Mouse (Mus musculus): ENCODE results near the gene Ypel3.

Gene Ypel3

GRCm38 (mm10) chr7:126793456-126794270 is 16.9 kb downstream of the Ypel3 start:
- DNase-seq (ENCODE audit: low read depth, low spot score) = no peak

- no peak for DNase-seq (ENCODE audit: low read depth, low spot score)
These were observed 17.5 kb downstream of the Ypel3 start for GRCm38 (mm10) chr7:126794271-126794605.

GRCm38 (mm10) chr7:126795387-126796317 is 18.9 kb downstream of the Ypel3 start:
- DNase-seq (ENCODE audit: low read depth, low spot score) = no peak

GRCm38 (mm10) chr7:126796350-126796932 is 19.7 kb downstream of the Ypel3 start:
- DNase-seq (ENCODE audit: low read depth, low spot score) = no peak

- no peak for DNase-seq (ENCODE audit: low read depth, low spot score)
These were observed 20.8 kb downstream of the Ypel3 start, which contains the start of gene Fam57b for GRCm38 (mm10) chr7:126797411-126798126. Gene Fam57b, plus strand, starts transcription at chr7:126797668.

GRCm38 (mm10) chr7:126798127-126799049 is 21.6 kb downstream of the Ypel3 start:
- peak; percentile 17 for DNase-seq (ENCODE audit: low read depth, low spot score)

DNA sequence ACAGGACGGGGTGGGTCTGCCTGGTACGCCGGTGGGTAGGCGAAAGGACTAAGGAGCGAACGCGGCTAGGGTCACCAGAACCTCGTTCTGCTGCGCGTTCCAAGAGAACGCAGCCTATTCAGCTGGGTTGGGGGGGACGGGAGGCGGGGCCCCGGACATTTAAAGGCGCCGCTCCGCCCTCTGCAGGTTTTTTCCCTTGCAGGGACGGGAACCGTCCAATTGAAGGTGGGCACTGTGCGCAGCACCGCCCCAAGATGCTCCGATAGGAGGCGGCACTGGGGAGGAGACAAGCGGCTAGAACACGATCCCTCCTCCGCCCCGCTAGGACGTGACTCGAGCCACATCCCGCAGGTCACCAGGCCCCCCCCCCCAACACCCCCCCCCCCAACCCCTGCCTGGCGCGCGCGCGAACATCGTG is 22.3 kb downstream of the Ypel3 start:
- DNase-seq (ENCODE audit: low read depth, low spot score) = peak; percentile 98

GRCm38 (mm10) chr7:126799468-126800268 is 22.9 kb downstream of the Ypel3 start:
- DNase-seq (ENCODE audit: low read depth, low spot score) = peak; percentile 92

- no peak for DNase-seq (ENCODE audit: low read depth, low spot score)
These were observed 23.7 kb downstream of the Ypel3 start for GRCm38 (mm10) chr7:126800269-126801056.

DNA sequence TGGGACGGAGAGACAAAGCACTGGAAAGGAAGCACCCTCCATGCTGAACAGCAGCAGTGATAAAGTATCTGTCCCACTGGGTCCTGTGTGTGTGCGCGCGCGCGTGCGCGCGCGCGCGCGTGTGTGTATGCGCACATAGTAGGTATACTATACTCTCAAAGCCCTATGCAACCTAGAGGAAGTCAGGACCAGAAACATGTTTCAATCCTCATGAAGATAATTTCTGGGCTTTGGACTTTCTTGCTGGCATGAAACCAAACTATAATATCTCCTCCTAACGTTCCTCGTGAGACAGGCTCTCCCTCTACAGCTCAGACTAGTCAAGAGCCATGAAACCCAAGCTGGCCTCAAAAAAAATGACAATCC is 24.3 kb downstream of the Ypel3 start:
- DNase-seq (ENCODE audit: low read depth, low spot score) = no peak

DNA sequence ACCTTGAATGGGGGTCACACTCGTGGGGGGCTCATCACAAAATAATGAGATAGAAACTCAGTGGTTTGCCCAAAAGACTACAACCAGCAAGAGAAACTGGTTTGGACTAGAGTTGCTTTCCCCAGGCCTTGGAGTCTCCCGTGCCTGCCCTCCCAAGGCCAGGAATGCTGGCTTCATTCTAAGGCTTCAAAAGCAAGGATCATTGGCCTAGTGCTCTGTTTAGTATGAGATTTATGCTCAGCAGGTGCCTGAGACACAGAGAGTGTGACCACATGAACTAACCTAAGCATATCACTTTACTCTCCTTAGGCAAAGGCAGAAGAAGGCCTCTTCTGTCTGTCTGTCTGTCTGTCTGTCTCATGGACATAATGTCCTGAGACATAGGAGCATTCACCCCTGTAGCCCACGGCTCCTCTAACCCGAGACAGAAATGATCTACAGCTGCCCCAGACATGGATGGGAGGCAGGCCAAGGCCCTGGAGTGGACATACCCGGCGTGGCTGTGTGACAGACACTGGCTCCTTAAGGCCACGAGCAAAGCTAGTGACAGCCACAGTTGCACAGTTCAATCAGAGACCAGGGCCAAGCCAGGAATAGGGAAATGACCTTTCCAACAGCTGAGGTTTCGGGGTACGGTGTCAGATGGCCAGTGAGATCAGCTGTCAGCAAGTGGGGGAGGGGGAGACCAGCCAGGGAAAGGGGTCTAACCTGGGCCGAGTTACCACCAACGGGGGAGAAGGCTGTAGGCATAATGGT is 25.6 kb downstream of the Ypel3 start:
- DNase-seq (ENCODE audit: low read depth, low spot score) = no peak

DNA sequence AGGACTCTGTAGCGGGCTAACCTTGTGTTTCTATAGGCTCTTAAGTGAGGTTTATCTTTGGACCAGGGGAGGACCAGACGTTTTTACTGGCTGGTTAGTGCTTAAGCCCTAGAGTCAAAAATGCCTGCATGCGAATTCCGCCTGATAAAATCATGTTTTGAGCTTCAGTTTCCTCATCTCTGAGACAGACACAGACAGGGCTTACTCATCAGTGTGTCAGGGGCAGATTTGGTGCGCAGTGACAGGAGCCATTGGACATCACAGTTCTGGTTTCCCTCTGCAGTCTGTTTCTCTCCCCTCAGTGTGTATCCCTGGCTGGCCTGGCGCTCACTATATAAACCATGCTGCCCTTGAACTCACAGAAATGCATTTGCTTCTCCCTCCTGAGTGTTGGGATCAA is 26.4 kb downstream of the Ypel3 start:
- DNase-seq (ENCODE audit: low read depth, low spot score) = no peak

GRCm38 (mm10) chr7:126803751-126804150 is 27.0 kb downstream of the Ypel3 start:
- no peak for DNase-seq (ENCODE audit: low read depth, low spot score)

DNA sequence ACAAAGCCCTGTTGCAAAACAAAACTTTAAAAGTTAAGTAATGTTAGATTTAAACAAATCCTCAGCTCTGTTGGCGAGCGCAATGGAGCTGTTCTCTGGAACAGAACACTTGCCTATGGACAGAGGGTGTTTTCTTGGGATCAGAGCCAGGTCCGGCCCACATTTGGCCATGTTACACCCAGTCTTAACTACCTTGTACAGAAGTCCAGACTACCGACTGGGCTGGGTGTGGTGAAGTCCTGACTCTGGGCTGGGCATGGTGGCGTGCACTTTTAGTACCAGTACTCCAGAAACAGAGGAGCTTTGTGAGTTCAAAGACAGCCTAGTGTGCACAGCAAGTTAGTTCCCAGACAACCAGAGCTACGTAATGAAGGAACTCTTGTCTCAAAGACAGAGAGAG is 30.2 kb downstream of the Ypel3 start:
- DNase-seq (ENCODE audit: low read depth, low spot score) = no peak

DNA sequence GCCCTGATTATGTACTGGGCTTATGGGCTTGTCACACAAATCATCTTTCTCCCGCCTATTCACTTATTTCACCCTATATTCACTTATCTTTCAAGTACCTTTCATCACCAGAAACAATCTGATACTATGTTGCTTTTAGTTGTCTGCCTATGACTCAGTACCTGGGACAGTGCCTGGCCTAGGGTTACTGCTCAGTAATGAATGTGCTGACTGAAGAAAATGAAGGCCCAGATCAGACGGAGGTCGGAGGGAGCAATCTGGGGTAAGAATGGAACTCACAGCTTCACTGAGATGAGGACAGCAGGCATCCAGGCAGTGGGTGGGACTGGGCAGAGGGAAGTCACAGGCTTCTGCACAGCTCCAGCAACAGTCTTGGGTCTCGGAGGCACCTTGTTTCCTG is 30.6 kb downstream of the Ypel3 start:
- no peak for DNase-seq (ENCODE audit: low read depth, low spot score)

DNA sequence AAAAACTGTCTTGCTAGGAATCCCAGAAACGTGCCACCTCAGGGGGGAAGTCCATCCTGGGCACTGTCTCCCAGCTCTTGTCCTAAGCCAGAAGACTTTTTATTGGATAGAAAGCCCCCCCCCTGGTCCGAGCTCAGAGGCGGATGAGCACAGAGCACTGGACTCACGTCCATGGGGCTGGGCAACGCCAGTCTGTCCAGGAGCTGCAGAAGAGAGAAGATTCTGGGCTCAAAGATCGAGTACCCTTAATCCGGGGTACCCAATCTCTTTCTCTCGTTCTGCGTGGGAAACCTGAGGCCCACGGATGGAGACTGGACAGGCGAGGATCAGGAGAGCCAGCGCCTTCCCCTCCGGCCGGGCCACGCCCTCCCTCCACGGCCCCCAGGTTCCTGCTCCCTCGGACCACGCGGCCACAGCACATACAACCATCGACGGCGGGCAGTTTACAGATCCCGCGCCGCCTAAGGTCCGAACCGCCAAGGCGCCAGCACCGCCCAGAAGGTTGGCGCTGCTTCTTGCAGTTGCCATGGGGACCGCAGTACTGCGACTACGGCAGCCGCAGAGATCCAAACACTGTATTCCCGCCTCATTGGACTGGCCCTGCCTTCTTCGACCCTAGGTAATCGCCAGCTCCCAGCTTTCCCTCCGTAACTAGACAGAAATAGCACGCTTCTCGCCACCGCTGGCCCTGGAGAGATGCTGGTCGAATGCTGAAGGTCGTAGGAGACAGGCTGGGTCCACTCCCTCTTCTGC is 32.1 kb downstream of the Ypel3 start:
- DNase-seq (ENCODE audit: low read depth, low spot score) = peak; percentile 85

GRCm38 (mm10) chr7:126809723-126810369 is 33.1 kb downstream of the Ypel3 start:
- no peak for DNase-seq (ENCODE audit: low read depth, low spot score)

Data from forelimb bud, embryonic 11.5 days (tissue).